Mouse (Mus musculus): ENCODE results near the gene Tex33. TPM values are rescaled to one million over a fixed set of nuclear protein-coding genes. Genes with fewer than 3 reads are reported as not detected.
"Not testable (repeated sequence)": the region's sequence is repeated elsewhere in the genome, so short reads cannot be mapped to it uniquely, and the experiment has no call there.

Tex33 gene
- total RNA-seq, 2 experiments from 2014 or later, result not detected

- no peak for DNase-seq (ENCODE audit: low spot score)
- intact Hi-C loops (cut with DNase I), result no loop called here
Observed at GRCm38 (mm10) chr15:78334380-78334779, 61.3 kb downstream of the Tex33 start.

- DNase-seq (ENCODE audit: low spot score), result no peak
- intact Hi-C loops (cut with DNase I), result no loop called here
Observed at GRCm38 (mm10) chr15:78332981-78333380, 62.7 kb downstream of the Tex33 start.

GRCm38 (mm10) chr15:78331523-78332340 lies 64.0 kb downstream of the Tex33 start:
- intact Hi-C loops (cut with DNase I), result no loop called here
- DNase-seq (ENCODE audit: low spot score), result no peak

GRCm38 (mm10) chr15:78330706-78331105 lies 65.0 kb downstream of the Tex33 start:
- DNase-seq (ENCODE audit: low spot score), result no peak
- intact Hi-C loops (cut with DNase I), result no loop called here

GRCm38 (mm10) chr15:78329972-78330371 lies 65.7 kb downstream of the Tex33 start:
- intact Hi-C loops (cut with DNase I); DNase-seq (ENCODE audit: low spot score): not testable (repeated sequence)

GRCm38 (mm10) chr15:78328520-78329097 lies 67.1 kb downstream of the Tex33 start:
- DNase-seq (ENCODE audit: low spot score), result no peak
- intact Hi-C loops (cut with DNase I), result no loop called here

Small RNAs within 50 kb of the gene (microRNA-seq; reads per million reads assigned to microRNA genes)
- not detected for gene Mir7676-2

Other genes with a start within 250 kb of the Tex33 start
- gene Ift27, start 221.8 kb downstream of the Tex33 start, total RNA-seq (2021), result 10 to 100 TPM; 10.2 to 11.2 TPM
- gene Pvalb, start 189.5 kb downstream of the Tex33 start, total RNA-seq (2021), result under 1 TPM; 0.64 to 0.91 TPM
- gene Ncf4, start 151.1 kb downstream of the Tex33 start, total RNA-seq (2021), result 1 to 10 TPM; 2.2 to 2.7 TPM
- gene Csf2rb2, start 90.2 kb downstream of the Tex33 start, total RNA-seq (2021), result 1 to 10 TPM in 1 of 2 experiments, under 1 TPM in 1; 0.89 to 1.4 TPM
- 1 to 10 TPM; 2.5 TPM for gene Csf2rb, start 70.2 kb downstream of the Tex33 start, total RNA-seq (2021)
- 10 to 100 TPM; 16.5 to 21.1 TPM for gene Tst, start 10.0 kb upstream of the Tex33 start, total RNA-seq (2021)
- gene Mpst, start 10.5 kb upstream of the Tex33 start, total RNA-seq (2021), result 10 to 100 TPM; 39.1 to 39.6 TPM
- gene Kctd17, start 32.7 kb upstream of the Tex33 start, total RNA-seq (2021), result 10 to 100 TPM; 35.4 to 37.3 TPM
- gene Tmprss6, start 72.7 kb upstream of the Tex33 start, total RNA-seq (2021), result not detected
- gene Il2rb, start 99.4 kb upstream of the Tex33 start, total RNA-seq (2021), result under 1 TPM; 0.06 to 0.26 TPM
- gene C1qtnf6, start 135.5 kb upstream of the Tex33 start, total RNA-seq (2021), result 10 to 100 TPM; 56.6 to 59.4 TPM
- not detected for gene Sstr3, start 148.8 kb upstream of the Tex33 start, total RNA-seq (2021)
- 1 to 10 TPM; 5.1 to 5.6 TPM for gene Rac2, start 176.9 kb upstream of the Tex33 start, total RNA-seq (2021)
- 1 to 10 TPM; 5.5 to 5.8 TPM for gene Cyth4, start 201.1 kb upstream of the Tex33 start, total RNA-seq (2021)